Mouse (Mus musculus): ENCODE measurements around the gene Itfg1. TPM values are rescaled to one million over a fixed set of nuclear protein-coding genes. Genes with fewer than 3 reads are reported as not detected.
A peak's percentile ranks its signal among the peaks of the same experiment; 100 is the strongest.
"Not testable (repeated sequence)": the region's sequence is repeated elsewhere in the genome, so short reads cannot be mapped to it uniquely, and the experiment has no call there.

Gene Itfg1
- polyA plus RNA-seq (2015; fragmentation: Nextera tagmentation; extraction: Ambion mirVana): 171 and 178 TPM in 2 replicates

DNA sequence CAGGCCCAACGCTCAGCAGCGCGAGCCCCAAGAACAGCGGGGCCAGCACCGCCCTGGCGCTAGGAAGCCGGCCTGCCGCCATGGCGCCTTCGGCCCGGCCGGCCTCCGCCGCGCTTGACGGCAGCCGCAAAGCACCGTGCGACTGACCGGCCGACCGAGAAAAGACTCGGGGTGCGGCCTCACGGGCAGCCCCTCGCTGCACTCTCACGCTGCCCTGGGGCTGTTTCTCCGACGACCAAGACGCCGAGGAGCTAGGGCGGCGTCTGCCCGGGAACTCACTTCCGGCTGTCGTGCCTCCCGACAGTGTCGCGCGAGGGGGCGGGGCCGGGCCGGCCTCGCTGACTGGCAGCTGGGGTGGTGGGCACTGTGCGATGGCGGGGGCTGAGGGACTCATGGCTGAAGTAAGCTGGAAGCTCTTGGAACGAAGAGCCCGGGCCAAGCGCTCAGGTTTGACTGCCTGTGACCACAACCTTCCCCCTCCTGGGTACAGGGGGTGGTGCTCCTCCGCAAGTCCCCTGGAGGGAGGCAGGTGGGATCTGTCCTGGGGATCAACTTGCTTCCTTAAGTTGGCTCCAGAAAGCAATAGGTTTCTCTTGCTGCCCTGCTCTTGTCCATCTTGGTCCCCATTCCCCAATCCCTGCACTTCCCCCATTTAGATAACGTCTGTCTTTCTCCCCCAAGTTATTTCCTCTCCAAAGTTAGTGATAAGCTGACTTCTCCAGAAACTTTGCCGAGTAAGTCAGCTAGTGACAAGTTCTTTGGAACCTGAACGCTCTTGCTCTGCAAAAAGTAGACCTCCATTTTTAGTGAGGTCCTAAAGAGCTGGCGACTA, at the start of gene Itfg1, which contains the start of gene Phkb:
Itfg1 (minus strand) TSS at position 265 of the 832 bp plus-strand sequence.
Phkb (plus strand) TSS at position 303 of the 832 bp plus-strand sequence.
- Histone ChIP-seq H3K4me2 (ENCODE audit: low read length) (peak within 1 kb of the TSS; percentile 70), H3K4me3 (replicated peaks; ENCODE audit: low read length) (peak within 1 kb of the TSS; percentile 90), H3K27me3 (replicated peaks; ENCODE audit: control insufficient read depth, insufficient read depth, low read length) (no peaks in the 10 kb centered on the region), H3K27ac (ENCODE audit: low read length) (peak within 1 kb of the TSS; percentile 97), H3K9me3 (ENCODE audit: control insufficient read depth, low read length) (no peaks in the 10 kb centered on the region), H3K4me1 (replicated peaks; ENCODE audit: control insufficient read depth, insufficient read depth, low read length) (peaks cover 14% of the 10 kb centered on the region), H3K36me3 (ENCODE audit: control insufficient read depth, insufficient read depth) (peaks cover 2% of the 10 kb centered on the region; the same call in 1 of the 2 replicates), H3K9ac (replicated peaks; ENCODE audit: low read depth, low read length) (peak within 1 kb of the TSS; percentile 98)
- peak; percentile 98 for ATAC-seq
- under 1% methylated on average over 53 of the region's 54 CpGs for WGBS

DNA sequence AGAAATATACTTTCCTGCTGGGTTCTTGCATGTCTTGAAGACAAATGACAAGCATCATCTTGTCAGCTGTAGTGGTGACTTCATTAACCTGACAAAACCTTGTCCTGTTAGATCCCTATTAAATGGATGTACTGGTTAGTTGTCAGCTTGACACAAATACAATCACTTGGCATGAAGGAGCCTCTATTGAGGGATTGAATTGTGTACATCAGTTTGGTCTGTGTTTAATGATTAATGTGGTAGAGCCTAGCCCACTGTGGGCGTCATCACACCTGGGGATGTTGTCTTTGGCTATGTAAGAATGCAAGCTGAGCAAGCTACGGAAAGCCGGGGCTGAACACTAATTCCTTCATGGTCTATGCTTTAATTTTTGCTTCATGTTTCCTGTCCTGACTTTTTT, 44.1 kb upstream of the Itfg1 start:
- ATAC-seq: no peak
- no peak overlapping the region for H3K4me3 ChIP-seq (replicated peaks; ENCODE audit: low read length)
- H3K27me3 ChIP-seq (replicated peaks; ENCODE audit: control insufficient read depth, insufficient read depth, low read length): no peaks in the 10 kb centered on the region
- no peak overlapping the region for H3K9ac ChIP-seq (replicated peaks; ENCODE audit: low read depth, low read length)
- H3K4me2 ChIP-seq (ENCODE audit: low read length): no peak overlapping the region
- 91% methylated on average over 3 of the region's 3 CpGs for WGBS
- H3K27ac ChIP-seq (ENCODE audit: low read length): no peak overlapping the region
- no peaks in the 10 kb centered on the region for H3K4me1 ChIP-seq (replicated peaks; ENCODE audit: control insufficient read depth, insufficient read depth, low read length)
- no peaks in the 10 kb centered on the region for H3K9me3 ChIP-seq (ENCODE audit: control insufficient read depth, low read length)
- H3K36me3 ChIP-seq (ENCODE audit: control insufficient read depth, insufficient read depth): no peaks in the 10 kb centered on the region

DNA sequence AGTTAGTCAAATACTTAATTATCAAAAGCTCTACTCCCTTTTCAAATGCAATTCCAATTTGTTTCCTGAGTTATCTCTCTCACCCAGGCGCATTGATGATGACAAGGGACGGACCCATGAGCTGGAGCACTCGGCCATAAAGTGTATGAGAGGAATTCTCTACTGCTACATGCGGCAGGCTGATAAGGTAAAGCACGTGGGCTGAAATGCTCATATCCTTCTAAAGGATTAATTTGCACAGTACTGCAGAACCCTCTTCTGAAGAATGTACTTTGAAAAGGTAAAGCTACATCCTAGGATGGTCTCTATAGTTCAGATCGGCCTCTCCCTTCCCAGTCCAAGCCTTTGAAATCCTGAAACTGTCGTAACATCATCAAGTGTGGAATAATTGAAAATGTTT, 38.9 kb upstream of the Itfg1 start:
- H3K36me3 ChIP-seq (ENCODE audit: control insufficient read depth, insufficient read depth): no peaks in the 10 kb centered on the region
- no peak overlapping the region for H3K4me2 ChIP-seq (ENCODE audit: low read length)
- ATAC-seq: no peak
- H3K27ac ChIP-seq (ENCODE audit: low read length): no peak overlapping the region
- no peaks in the 10 kb centered on the region for H3K4me1 ChIP-seq (replicated peaks; ENCODE audit: control insufficient read depth, insufficient read depth, low read length)
- no peak overlapping the region for H3K4me3 ChIP-seq (replicated peaks; ENCODE audit: low read length)
- no peak overlapping the region for H3K9ac ChIP-seq (replicated peaks; ENCODE audit: low read depth, low read length)
- H3K27me3 ChIP-seq (replicated peaks; ENCODE audit: control insufficient read depth, insufficient read depth, low read length): no peaks in the 10 kb centered on the region
- H3K9me3 ChIP-seq (ENCODE audit: control insufficient read depth, low read length): no peaks in the 10 kb centered on the region
- WGBS: 90% methylated on average over 7 of the region's 7 CpGs

DNA sequence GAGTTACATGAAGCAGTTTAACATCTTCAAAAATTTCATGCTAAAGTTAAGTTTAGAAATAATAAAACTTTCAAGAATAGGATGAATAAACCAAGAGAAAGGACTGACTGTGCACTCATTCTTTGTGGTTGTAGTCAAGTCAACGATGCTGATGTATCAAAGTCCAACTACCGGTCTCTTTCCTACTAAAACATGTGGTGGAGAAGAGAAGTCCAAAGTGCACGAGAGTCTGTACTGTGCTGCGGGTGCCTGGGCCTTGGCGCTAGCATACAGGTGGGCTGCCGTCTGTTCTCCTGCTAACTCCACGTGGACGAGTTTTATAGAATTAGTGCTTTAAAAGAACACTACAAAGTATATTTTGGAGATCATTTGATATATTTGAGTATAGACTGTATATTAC, 37.3 kb upstream of the Itfg1 start:
- no peak overlapping the region for H3K9ac ChIP-seq (replicated peaks; ENCODE audit: low read depth, low read length)
- H3K36me3 ChIP-seq (ENCODE audit: control insufficient read depth, insufficient read depth): no peaks in the 10 kb centered on the region
- no peak for ATAC-seq
- no peak overlapping the region for H3K27ac ChIP-seq (ENCODE audit: low read length)
- WGBS: 97% methylated on average over 8 of the region's 8 CpGs
- no peak overlapping the region for H3K4me2 ChIP-seq (ENCODE audit: low read length)
- H3K4me1 ChIP-seq (replicated peaks; ENCODE audit: control insufficient read depth, insufficient read depth, low read length): no peaks in the 10 kb centered on the region
- H3K9me3 ChIP-seq (ENCODE audit: control insufficient read depth, low read length): no peaks in the 10 kb centered on the region
- no peaks in the 10 kb centered on the region for H3K27me3 ChIP-seq (replicated peaks; ENCODE audit: control insufficient read depth, insufficient read depth, low read length)
- H3K4me3 ChIP-seq (replicated peaks; ENCODE audit: low read length): no peak overlapping the region

DNA sequence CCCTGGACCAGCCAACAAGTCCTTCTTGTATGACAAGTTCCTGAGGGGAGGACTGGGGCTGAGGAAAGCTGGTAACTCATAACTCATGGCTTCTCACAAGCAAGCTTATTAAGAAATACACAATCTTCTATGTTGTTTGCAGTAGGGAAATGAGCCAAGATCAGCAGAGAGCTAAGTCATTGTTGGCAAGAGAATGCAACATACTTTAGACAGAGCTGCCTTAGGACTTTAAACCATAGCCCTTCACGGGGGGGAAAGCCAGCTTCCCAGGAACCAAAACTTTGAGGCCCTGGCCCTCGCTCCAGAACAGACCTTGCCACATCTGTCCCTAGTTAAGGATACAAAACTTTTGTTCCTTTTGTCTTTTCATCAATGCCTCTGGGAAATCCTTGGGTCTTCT, 30.9 kb upstream of the Itfg1 start:
- no peaks in the 10 kb centered on the region for H3K36me3 ChIP-seq (ENCODE audit: control insufficient read depth, insufficient read depth)
- H3K9ac ChIP-seq (replicated peaks; ENCODE audit: low read depth, low read length): no peak overlapping the region
- H3K9me3 ChIP-seq (ENCODE audit: control insufficient read depth, low read length): no peaks in the 10 kb centered on the region
- no peaks in the 10 kb centered on the region for H3K4me1 ChIP-seq (replicated peaks; ENCODE audit: control insufficient read depth, insufficient read depth, low read length)
- no peak overlapping the region for H3K4me2 ChIP-seq (ENCODE audit: low read length)
- no peaks in the 10 kb centered on the region for H3K27me3 ChIP-seq (replicated peaks; ENCODE audit: control insufficient read depth, insufficient read depth, low read length)
- no peak for ATAC-seq
- whole genome bisulfite sequencing: 56% methylated on average over 2 of the region's 2 CpGs
- no peak overlapping the region for H3K4me3 ChIP-seq (replicated peaks; ENCODE audit: low read length)
- H3K27ac ChIP-seq (ENCODE audit: low read length): no peak overlapping the region

DNA sequence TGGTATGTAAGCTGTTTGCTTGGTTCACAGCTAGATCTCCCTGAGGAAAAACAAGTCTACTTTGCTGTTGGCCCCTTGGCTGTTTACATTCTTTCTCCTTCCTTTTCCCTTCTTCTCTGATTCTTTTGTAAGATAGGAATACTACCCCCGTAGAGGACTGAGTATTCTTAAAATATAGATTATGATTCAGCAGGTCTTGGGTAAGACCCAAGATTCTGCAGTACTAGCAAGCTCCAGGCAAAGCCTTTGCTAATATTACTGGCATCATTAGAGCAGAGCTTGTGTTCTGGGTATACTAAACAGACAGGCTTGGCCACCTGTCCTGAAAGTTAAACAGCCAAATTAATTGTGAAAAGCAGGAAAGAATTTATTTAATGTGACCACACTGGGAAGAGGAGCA, 21.7 kb upstream of the Itfg1 start:
- 89% methylated on average over 1 of the region's 1 CpGs for WGBS
- no peak overlapping the region for H3K4me2 ChIP-seq (ENCODE audit: low read length)
- H3K4me3 ChIP-seq (replicated peaks; ENCODE audit: low read length): no peak overlapping the region
- no peak overlapping the region for H3K9ac ChIP-seq (replicated peaks; ENCODE audit: low read depth, low read length)
- no peak for ATAC-seq
- no peaks in the 10 kb centered on the region for H3K9me3 ChIP-seq (ENCODE audit: control insufficient read depth, low read length)
- no peaks in the 10 kb centered on the region for H3K36me3 ChIP-seq (ENCODE audit: control insufficient read depth, insufficient read depth)
- H3K27ac ChIP-seq (ENCODE audit: low read length): no peak overlapping the region
- no peaks in the 10 kb centered on the region for H3K4me1 ChIP-seq (replicated peaks; ENCODE audit: control insufficient read depth, insufficient read depth, low read length)
- no peaks in the 10 kb centered on the region for H3K27me3 ChIP-seq (replicated peaks; ENCODE audit: control insufficient read depth, insufficient read depth, low read length)

DNA sequence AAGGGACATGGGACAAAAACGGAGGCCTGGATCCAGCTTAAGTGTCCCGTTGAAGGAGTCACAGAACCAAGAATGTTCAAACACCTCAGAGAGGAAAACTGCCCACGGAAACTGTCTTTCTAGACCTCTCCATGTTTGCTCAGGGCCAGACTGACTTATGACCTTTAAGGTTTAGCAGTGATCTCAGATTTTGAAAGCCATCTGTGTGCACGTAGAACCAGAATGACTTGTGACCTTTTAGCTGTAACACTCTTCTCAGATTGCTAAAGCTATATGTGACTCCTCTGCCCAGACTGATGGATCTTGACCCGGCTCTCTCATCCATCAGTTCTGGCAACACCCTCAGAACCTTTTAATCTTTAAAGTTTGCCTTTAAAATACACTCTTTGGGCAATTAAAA, 19.9 kb upstream of the Itfg1 start:
- no peaks in the 10 kb centered on the region for H3K36me3 ChIP-seq (ENCODE audit: control insufficient read depth, insufficient read depth)

DNA sequence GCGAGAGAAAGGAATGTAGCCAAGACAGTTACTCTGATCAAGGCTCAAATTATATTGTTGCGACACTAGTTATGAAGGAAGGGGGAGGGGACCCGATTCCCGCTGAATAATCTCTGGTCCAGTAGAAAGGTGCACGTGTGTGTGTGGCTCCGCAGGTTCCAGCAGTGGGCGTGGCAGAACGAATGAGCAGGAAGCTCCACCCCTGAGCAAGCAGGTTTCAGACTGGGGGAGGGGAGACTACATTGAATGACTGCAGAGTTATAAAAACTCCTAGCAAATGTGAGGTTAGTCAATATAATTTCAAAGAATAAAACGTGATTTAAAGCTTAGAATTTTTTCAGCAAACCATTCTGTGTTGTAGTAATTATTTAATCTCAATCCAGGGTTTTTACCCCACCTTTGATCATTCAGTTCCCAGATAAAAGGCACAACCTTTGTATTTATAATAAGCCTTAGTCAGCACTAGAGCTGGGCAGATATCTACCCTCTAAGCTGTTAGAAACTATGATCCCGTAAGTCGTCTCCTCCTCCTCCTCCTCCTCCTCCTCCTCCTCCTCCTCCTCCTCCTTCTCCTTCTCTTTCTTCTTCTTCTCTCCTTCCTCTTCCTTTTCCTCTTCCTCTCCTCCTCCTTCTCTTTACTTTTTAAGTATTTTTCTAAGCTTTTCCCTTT, 16.6 kb upstream of the Itfg1 start:
- H3K27me3 ChIP-seq (replicated peaks; ENCODE audit: control insufficient read depth, insufficient read depth, low read length); H3K4me3 ChIP-seq (replicated peaks; ENCODE audit: low read length); H3K4me1 ChIP-seq (replicated peaks; ENCODE audit: control insufficient read depth, insufficient read depth, low read length); H3K27ac ChIP-seq (ENCODE audit: low read length); H3K9me3 ChIP-seq (ENCODE audit: control insufficient read depth, low read length); H3K9ac ChIP-seq (replicated peaks; ENCODE audit: low read depth, low read length); ATAC-seq; H3K4me2 ChIP-seq (ENCODE audit: low read length); H3K36me3 ChIP-seq (ENCODE audit: control insufficient read depth, insufficient read depth): not testable (repeated sequence)
- WGBS: 39% methylated on average over 11 of the region's 11 CpGs

More for the DNA sequence above, 19.9 kb upstream of the Itfg1 start:
- no peak for ATAC-seq
- H3K4me1 ChIP-seq (replicated peaks; ENCODE audit: control insufficient read depth, insufficient read depth, low read length): no peaks in the 10 kb centered on the region
- H3K4me3 ChIP-seq (replicated peaks; ENCODE audit: low read length): no peak overlapping the region
- no peaks in the 10 kb centered on the region for H3K9me3 ChIP-seq (ENCODE audit: control insufficient read depth, low read length)
- WGBS: 89% methylated on average over 5 of the region's 5 CpGs
- no peaks in the 10 kb centered on the region for H3K27me3 ChIP-seq (replicated peaks; ENCODE audit: control insufficient read depth, insufficient read depth, low read length)
- H3K4me2 ChIP-seq (ENCODE audit: low read length): no peak overlapping the region
- H3K9ac ChIP-seq (replicated peaks; ENCODE audit: low read depth, low read length): no peak overlapping the region
- no peak overlapping the region for H3K27ac ChIP-seq (ENCODE audit: low read length)

DNA sequence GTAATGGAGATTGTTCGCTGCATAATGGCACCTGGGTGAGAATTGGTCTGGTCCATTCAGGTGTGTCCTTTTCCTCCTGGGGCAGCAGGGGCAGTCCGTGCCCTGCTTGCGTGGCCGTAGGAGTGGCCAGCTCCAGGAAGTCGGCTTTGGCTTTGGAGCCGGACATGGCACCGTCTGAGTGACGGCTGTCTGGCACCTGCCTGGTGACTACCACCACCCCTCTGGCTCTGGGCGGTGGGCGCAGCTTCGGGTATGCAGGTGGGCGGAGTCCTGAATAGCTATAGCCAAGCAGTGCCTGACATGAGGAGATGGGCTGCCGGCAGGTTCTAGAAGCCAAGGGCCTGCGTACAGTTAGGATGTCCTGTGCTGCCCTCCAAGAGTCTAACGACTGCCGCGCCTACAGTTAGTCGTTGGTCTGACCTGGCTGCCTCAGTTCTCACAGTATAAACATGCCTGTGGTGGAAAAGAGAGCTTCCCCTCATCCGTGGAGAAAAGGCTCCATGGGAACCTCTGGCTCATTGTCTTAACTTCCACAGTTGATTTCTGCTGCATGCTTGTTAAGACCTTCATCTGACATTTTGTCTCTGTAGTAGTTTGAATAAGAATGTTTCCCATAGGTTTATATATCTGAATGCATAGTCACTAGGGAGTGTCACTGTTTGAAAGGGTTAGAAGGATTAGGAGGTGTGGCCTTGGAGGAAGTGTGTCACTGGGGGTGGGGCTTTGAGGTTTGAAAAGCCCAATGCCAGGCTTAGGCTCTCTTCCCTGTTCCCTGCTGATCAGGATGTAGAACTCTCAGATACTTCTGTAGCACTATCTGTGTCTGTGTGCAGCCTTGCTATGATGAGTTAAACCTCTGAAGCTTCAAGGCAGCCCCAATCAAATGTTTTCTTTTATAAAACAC, 13.8 kb upstream of the Itfg1 start:
- Histone ChIP-seq H3K4me1 (replicated peaks; ENCODE audit: control insufficient read depth, insufficient read depth, low read length) (no peaks in the 10 kb centered on the region), H3K9me3 (ENCODE audit: control insufficient read depth, low read length) (no peaks in the 10 kb centered on the region), H3K27me3 (replicated peaks; ENCODE audit: control insufficient read depth, insufficient read depth, low read length) (no peaks in the 10 kb centered on the region), H3K36me3 (ENCODE audit: control insufficient read depth, insufficient read depth) (no peaks in the 10 kb centered on the region), H3K4me2 (ENCODE audit: low read length) (no peak overlapping the region), H3K9ac (replicated peaks; ENCODE audit: low read depth, low read length) (no peak overlapping the region), H3K27ac (ENCODE audit: low read length) (no peak overlapping the region), H3K4me3 (replicated peaks; ENCODE audit: low read length) (no peak overlapping the region)
- WGBS: 89% methylated on average over 19 of the region's 19 CpGs
- ATAC-seq: no peak
